Mouse (Mus musculus): ENCODE results near the gene Pmpca.

- TF ChIP-seq POLR2A (IDR thresholded peaks at IDR 0.05; ENCODE audit: borderline replicate concordance, extremely low read depth, low read depth, low read length) (no peak), CTCF (IDR thresholded peaks at IDR 0.05; ENCODE audit: insufficient read depth, low read length) (no peak)
These were observed 1.8 kb downstream of the Pmpca start for GRCm38 (mm10) chr2:26390954-26391353.

All from lung, adult 2 months (tissue).